Mouse (Mus musculus): Measurements from ENCODE around the gene Nr2c1. TPM values are rescaled to one million over a fixed set of nuclear protein-coding genes. Genes with fewer than 3 reads are reported as not detected.

Nr2c1 gene
- polyA plus RNA-seq, 1 experiment from 2014 or later = 10.5 TPM

DNA sequence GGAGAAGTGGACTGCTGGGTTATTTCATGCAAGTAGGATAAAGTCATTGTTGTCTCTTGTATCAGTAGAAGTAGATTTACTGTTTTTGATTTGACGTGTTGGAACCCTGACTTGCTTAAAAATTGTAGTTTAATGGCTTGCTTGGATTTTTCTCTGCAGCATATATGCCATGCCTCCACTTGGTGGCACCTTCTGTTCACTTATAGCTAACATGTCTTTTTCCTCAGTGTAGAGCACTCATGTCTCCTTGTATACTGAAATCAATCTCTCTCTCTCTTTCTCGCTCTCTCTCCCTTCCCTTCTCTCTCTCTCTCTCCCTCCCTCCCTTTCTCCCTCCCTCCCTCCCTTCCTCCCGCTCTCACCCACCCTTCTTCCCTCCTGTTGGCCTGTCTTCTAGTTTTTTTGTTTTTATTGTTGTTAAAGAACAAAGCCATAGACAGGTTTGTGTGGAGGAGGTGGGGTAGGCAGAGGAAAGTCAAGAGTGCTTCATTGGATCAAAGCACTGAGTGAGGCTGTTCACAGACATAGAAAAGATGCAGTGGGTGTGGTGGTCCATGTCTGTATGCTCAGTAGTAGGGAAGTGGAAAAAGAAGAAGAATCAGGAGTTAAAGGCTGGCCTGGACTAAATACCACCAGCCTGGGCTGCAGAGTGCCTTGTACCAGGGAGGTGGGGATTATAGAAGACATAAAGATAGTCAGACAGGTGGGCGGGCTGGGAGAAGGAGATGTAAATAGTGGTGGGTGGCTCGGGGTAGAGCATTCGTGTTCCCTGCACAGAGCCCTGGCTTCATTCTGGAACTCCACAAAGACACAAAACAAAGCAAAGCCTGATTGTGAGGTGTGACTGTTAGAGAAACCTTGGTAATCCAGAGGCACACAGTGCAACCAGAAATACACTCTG is 63.1 kb downstream of the Nr2c1 start:
- H3K4me3 ChIP-seq (ENCODE audit: inconsistent target) = no peak overlapping the region
- H3K36me3 ChIP-seq (ENCODE audit: inconsistent target) = peaks cover 24% of the 10 kb centered on the region; the same call in 1 of the 2 replicates
- 87% methylated on average over 5 of the region's 6 CpGs for WGBS (ENCODE audit: missing documents)
- H3K79me2 ChIP-seq (ENCODE audit: inconsistent target) = no peaks in the 10 kb centered on the region
- no peak overlapping the region for H3K27ac ChIP-seq

DNA sequence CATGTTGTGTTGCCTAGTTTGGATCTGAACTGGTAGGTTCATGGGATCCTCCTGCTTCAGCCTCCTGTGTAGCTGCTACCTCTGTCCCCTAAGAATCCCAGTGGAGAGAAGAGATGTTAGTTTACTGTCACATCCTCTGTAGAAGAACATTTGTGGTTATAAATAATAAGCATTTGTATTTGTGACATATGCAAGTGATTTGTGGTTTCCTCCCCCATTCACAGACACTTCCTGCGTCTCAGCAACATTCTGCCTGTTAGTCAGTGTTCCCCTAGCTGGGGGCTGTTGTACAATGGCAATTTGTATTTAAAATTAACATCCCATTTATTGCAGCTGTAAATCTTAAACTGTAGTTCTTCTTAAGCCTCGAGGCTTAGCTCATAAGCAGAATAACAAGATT is 63.9 kb downstream of the Nr2c1 start:
- WGBS (ENCODE audit: missing documents) = 34% methylated on average over 2 of the region's 2 CpGs
- H3K4me3 ChIP-seq (ENCODE audit: inconsistent target) = no peak overlapping the region
- peaks cover 19% of the 10 kb centered on the region; the same call in 1 of the 2 replicates for H3K36me3 ChIP-seq (ENCODE audit: inconsistent target)
- H3K79me2 ChIP-seq (ENCODE audit: inconsistent target) = no peaks in the 10 kb centered on the region
- no peak overlapping the region for H3K27ac ChIP-seq

DNA sequence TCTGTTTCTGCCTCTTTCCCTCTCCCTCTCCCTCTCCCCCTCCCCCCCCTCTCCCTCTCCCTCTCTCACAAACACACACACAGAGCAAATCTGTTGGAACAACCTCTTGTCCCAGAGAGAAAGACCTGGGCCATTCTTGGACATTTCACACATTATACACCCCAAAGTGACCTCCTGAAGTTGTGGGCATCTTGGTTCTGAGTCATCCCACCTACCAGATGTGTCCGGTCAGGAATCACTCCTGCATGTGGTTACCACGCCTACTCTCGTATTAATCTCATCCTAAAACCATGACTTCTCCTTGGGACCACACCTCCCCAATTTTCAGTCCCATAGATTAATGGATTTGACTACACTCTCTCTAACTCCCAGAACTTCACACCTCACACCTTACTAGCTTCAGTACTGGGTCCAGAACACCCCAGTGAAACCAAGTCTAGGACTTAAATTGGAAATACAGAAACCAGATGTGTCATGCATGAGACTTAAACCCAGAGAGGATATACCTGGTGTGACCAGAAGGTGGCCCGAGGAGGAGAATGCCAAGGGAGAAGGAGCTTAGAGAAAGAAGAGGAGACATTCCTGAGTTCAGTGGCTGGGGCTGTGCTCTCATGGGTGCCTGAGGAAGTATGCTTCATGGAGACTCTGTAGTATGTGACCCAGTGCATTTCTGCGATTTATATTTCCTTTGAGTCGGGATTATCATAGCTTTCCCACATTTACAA is 77.4 kb downstream of the Nr2c1 start:
- no peaks in the 10 kb centered on the region for H3K36me3 ChIP-seq (ENCODE audit: inconsistent target)
- H3K4me3 ChIP-seq (ENCODE audit: inconsistent target) = no peak overlapping the region
- no peak overlapping the region for H3K27ac ChIP-seq
- 86% methylated on average over 6 of the region's 6 CpGs for WGBS (ENCODE audit: missing documents)
- H3K79me2 ChIP-seq (ENCODE audit: inconsistent target) = no peaks in the 10 kb centered on the region

DNA sequence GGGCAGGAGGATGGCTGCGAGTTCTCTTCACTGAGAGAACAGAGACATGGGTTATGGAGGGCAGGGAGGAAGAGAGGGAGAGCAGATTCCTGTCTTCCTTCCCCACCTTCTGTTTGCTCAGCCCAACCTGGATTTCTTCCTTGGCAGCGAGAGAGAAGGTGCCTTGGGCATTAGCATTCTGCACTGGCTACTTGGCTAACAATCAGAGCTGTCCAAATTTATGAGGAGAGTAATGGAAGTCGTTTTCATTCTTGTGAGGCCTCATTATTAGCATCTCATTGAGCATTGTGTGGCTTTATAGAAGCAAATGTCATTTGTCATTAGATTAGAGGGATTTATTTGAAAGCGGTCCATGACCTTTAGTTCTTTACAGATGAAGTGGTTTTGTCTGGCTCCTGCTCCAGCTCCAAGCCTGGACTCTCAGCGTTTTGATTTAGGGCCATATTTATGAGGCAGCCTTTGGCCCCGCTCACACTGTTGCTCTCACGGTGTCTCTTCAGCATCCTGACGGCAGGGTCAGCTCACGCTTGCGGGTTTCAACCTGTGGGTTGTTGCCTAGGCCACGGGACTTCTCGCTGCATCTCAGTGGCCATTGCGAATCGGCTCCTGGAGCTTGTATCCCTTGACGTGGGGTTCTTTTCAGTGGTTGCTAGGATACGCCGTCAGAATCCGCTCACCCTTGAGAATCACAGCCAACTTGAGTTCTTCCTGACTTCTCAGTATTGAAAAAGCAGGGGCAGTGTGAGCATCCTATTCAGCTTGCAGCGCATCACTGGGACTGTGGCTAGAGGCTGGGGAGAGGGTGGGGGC is 82.6 kb downstream of the Nr2c1 start:
- 89% methylated on average over 19 of the region's 19 CpGs for WGBS (ENCODE audit: missing documents)
- Histone ChIP-seq H3K36me3 (ENCODE audit: inconsistent target) (no peaks in the 10 kb centered on the region), H3K79me2 (ENCODE audit: inconsistent target) (no peaks in the 10 kb centered on the region), H3K4me3 (ENCODE audit: inconsistent target) (no peak overlapping the region), H3K27ac (no peak overlapping the region)

- WGBS (ENCODE audit: missing documents) = 85% methylated on average over 6 of the region's 6 CpGs
- Histone ChIP-seq H3K4me3 (ENCODE audit: inconsistent target) (no peak overlapping the region), H3K36me3 (ENCODE audit: inconsistent target) (no peaks in the 10 kb centered on the region), H3K79me2 (ENCODE audit: inconsistent target) (no peaks in the 10 kb centered on the region), H3K27ac (no peak overlapping the region)
Measured at GRCm38 (mm10) chr10:94231025-94231424, 83.2 kb downstream of the Nr2c1 start.

- WGBS (ENCODE audit: missing documents) = 39% methylated on average over 4 of the region's 4 CpGs
- Histone ChIP-seq H3K4me3 (ENCODE audit: inconsistent target) (no peak overlapping the region), H3K79me2 (ENCODE audit: inconsistent target) (no peaks in the 10 kb centered on the region), H3K36me3 (ENCODE audit: inconsistent target) (no peaks in the 10 kb centered on the region), H3K27ac (no peak overlapping the region)
Measured at GRCm38 (mm10) chr10:94235200-94235599, 87.4 kb downstream of the Nr2c1 start.

GRCm38 (mm10) chr10:94241346-94241745 is 93.5 kb downstream of the Nr2c1 start:
- Histone ChIP-seq H3K27ac (no peak overlapping the region), H3K4me3 (ENCODE audit: inconsistent target) (no peak overlapping the region), H3K79me2 (ENCODE audit: inconsistent target) (no peaks in the 10 kb centered on the region), H3K36me3 (ENCODE audit: inconsistent target) (no peaks in the 10 kb centered on the region)
- WGBS (ENCODE audit: missing documents) = 89% methylated on average over 2 of the region's 2 CpGs

Other genes starting within 250 kb of the Nr2c1 start
- 11.2 to 15.9 TPM (median 13.0 TPM) in 3 replicates for gene Vezt, start 112.2 kb upstream of the Nr2c1 start, polyA plus RNA-seq (2018)
- 10.3 to 11.7 TPM (median 10.9 TPM) in 3 replicates for gene Fgd6, start 112.0 kb upstream of the Nr2c1 start, polyA plus RNA-seq (2018)
- gene Ndufa12, start 50.7 kb downstream of the Nr2c1 start, polyA plus RNA-seq (2018) = 111 to 315 TPM (median 226 TPM) in 3 replicates
- gene Gm4792, start 150.7 kb downstream of the Nr2c1 start, polyA plus RNA-seq (2018) = not detected in 3 replicates
- 21.8 to 42.9 TPM (median 36.7 TPM) in 3 replicates for gene Tmcc3, start 163.9 kb downstream of the Nr2c1 start, polyA plus RNA-seq (2018)

Measured in macrophage (primary cell).